Mouse (Mus musculus) liver, embryonic 15.5 days (tissue): ENCODE data around the gene Ghr. TPM values are rescaled to one million over a fixed set of nuclear protein-coding genes. Genes with fewer than 3 reads are reported as not detected.
A peak's percentile ranks its signal among the peaks of the same experiment; 100 is the strongest.

ENCODE experiments used
- ATAC-seq: fragments of 200-750 bp; cut with Nextera tagmentation; 2 replicates; pipeline ENCODE4 v1.8.0; 2017; ENCODE audit warnings: moderate number of reproducible peaks, mild to moderate bottlenecking, moderate library complexity; ENCODE audit not compliant: insufficient read depth
- H3K27ac ChIP-seq: fragments of 300-500 bp; sonication (generic); replicated peaks from 2 replicates; pipeline ENCODE4 v1.5.1; 2015; ENCODE audit warnings: mild to moderate bottlenecking, inconsistent platforms
- H3K27me3 ChIP-seq: fragments of 300-500 bp; sonication (generic); 2 replicates; pipeline ENCODE4 v1.6.1; 2015; ENCODE audit warnings: mild to moderate bottlenecking, inconsistent platforms
- H3K36me3 ChIP-seq: fragments of 300-500 bp; sonication (generic); replicated peaks from 2 replicates; pipeline ENCODE4 v1.6.1; 2015; ENCODE audit warnings: moderate library complexity, mild to moderate bottlenecking, inconsistent platforms
- H3K4me1 ChIP-seq: fragments of 300-500 bp; sonication (generic); replicated peaks from 2 replicates; pipeline ENCODE4 v1.6.1; 2015; ENCODE audit warnings: inconsistent platforms
- H3K4me2 ChIP-seq: fragments of 300-500 bp; sonication (generic); 2 replicates; pipeline ENCODE4 v1.6.1; 2015; ENCODE audit warnings: moderate library complexity, mild to moderate bottlenecking, inconsistent platforms
- H3K4me3 ChIP-seq: fragments of 300-500 bp; sonication (generic); replicated peaks from 2 replicates; pipeline ENCODE4 v1.5.1; 2015; ENCODE audit warnings: mild to moderate bottlenecking, inconsistent platforms
- H3K9ac ChIP-seq: fragments of 300-500 bp; sonication (generic); 2 replicates; pipeline ENCODE4 v1.6.1; 2015; ENCODE audit warnings: moderate library complexity, mild to moderate bottlenecking, inconsistent platforms
- H3K9me3 ChIP-seq: fragments of 300-500 bp; sonication (generic); replicated peaks from 2 replicates; pipeline ENCODE4 v1.6.1; 2016; ENCODE audit warnings: inconsistent platforms
- WGBS: fragments of 180-500 bp; shearing (Covaris S2); methylation state at CpG from one replicate; pipeline ENCODE4 v1.1.7; 2015; ENCODE audit warnings: mixed read lengths; ENCODE audit not compliant: insufficient replicate concordance; 5-methylcytosine and 5-hydroxymethylcytosine counted together
- polyA plus RNA-seq: library from polyadenylated mRNA; unstranded; fragments of >200 nt; fragmentation: Nextera tagmentation; extraction: Ambion mirVana; gene quantifications from 2 replicates; pipeline ENCODE4 v1.2.1, GENCODE M21; 2015

The Ghr gene
- polyA plus RNA-seq, 1 experiment from 2014 or later: 22.4 TPM

DNA sequence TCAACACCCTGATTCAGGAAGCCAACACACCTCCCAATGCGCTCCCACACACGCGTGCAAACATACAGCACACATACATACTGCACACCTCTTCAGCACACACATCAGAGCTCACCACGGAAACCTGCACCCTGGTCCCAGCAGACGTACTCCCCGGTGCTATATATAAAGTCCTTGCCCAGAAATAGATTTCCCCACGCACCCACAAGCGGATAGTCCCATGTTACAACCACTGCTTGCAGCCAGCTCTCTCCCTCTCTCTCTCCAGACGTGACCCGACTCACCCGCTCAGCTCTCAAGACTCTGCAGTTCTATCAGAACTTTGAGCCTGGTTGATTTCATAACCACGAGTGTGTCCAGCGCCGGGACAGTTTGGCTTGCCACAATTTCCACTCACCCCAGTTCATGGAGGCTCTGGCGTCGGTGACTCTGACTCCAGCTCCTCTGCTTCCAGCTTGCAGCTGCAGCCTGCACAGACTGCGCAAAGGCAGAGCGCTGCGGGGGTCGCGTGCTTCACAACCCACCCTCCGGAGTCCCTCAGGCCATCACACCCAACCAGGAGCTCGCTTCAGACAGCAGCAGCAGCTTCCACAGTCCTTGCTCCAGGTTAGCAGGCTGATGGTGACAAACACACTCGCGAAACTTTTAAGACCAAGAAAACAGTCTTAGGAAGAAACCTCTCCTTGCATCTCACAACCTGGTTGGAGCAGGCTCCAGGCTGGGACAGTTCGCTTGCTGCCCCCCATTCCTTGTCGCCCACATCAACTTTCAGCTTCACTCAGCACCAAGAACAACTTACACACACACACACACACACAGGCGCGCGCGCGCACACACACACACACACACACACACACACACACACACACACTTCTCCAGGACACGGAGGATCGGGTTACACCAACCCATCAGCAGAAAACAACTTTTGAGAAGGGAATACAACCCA is 1.2 kb downstream of the Ghr start:
- WGBS: 6% methylated on average over 34 of the region's 34 CpGs
- Histone ChIP-seq H3K27ac (peak overlapping the region; percentile 19; the same call in 1 of the 2 replicates), H3K4me3 (peak overlapping the region; percentile 59), H3K4me1 (0 out of 2 replicates have a peak, but pooled peaks cover 5% of the 10 kb centered on the region), H3K36me3 (no peaks in the 10 kb centered on the region), H3K4me2 (peak overlapping the region; percentile 66), H3K9me3 (no peaks in the 10 kb centered on the region), H3K27me3 (peaks cover 18% of the 10 kb centered on the region), H3K9ac (peak overlapping the region; percentile 11; the same call in 1 of the 2 replicates)
- peak; percentile 32; the same call in 1 of the 2 replicates for ATAC-seq

DNA sequence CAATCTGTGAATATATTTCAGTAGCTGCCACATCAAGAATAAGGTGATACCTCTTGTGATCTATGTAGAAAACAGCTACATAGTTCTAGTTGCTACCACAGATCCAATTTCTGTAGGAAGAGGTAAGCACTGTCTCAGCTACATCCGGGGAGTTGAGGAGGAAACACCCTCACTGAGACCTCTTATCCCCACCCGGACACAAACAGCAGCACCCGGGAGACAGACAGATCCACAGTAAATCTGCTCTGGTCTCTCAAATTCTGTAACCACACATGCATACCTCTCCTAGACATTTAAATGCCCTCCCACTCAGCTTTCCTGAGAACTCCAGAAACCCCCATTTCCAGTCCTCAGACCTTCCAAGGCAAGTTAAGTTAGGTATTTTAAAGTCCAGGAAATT is 2.0 kb downstream of the Ghr start:
- H3K4me3 ChIP-seq: peak overlapping the region; percentile 59
- peak overlapping the region; percentile 66 for H3K4me2 ChIP-seq
- no peaks in the 10 kb centered on the region for H3K9me3 ChIP-seq
- no peak for ATAC-seq
- H3K36me3 ChIP-seq: no peaks in the 10 kb centered on the region
- H3K27ac ChIP-seq: no peak overlapping the region
- peaks cover 18% of the 10 kb centered on the region for H3K27me3 ChIP-seq
- WGBS: 35% methylated on average over 3 of the region's 3 CpGs
- no peak overlapping the region for H3K9ac ChIP-seq
- 0 out of 2 replicates have a peak, but pooled peaks cover 5% of the 10 kb centered on the region for H3K4me1 ChIP-seq

- Histone ChIP-seq H3K4me3 (no peak overlapping the region), H3K27me3 (peaks cover 18% of the 10 kb centered on the region)
- ATAC-seq: no peak
Measured at GRCm38 (mm10) chr15:3580216-3580615, 3.1 kb downstream of the Ghr start.

DNA sequence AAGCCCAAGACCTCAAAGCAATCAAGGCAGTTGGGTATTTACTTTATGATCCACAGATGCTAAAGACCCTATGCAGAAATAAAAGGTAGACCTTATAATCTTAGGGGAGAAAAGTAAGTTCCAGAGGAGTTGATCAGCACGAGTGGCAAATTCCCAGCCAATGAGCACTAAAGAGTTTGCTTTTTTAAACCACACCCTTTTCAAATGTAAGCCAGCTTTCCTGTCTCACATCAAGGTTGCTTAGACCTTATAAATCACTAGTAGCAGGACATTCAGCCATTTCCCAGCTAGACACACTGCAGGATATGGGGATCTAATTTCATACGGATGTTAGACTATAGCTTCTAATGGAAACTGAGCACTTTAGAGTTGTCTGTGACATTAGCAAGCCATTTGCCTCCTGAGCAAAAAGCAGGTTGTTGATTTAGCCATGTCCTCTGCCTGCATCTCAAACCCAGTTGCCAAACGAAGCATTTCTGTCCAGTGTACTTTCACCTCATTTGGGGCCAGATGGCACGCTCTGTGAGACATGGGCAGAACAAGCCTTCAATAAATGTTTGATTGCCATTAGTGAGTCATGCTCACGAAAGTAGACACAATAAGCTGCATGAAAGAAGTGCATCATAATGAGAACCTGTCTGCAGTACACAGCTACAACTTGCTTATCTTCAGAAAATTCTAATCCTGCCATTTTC is 4.9 kb downstream of the Ghr start:
- Histone ChIP-seq H3K4me1 (no peaks in the 10 kb centered on the region), H3K9me3 (no peaks in the 10 kb centered on the region), H3K27me3 (peaks cover 18% of the 10 kb centered on the region), H3K4me3 (no peak overlapping the region), H3K9ac (no peak overlapping the region), H3K27ac (no peak overlapping the region), H3K36me3 (no peaks in the 10 kb centered on the region), H3K4me2 (no peak overlapping the region)
- WGBS: 54% methylated on average over 5 of the region's 5 CpGs
- no peak for ATAC-seq

More at GRCm38 (mm10) chr15:3580216-3580615, 3.1 kb downstream of the Ghr start:
- Histone ChIP-seq H3K9me3 (no peaks in the 10 kb centered on the region), H3K9ac (no peak overlapping the region), H3K4me1 (0 out of 2 replicates have a peak, but pooled peaks cover 5% of the 10 kb centered on the region), H3K36me3 (no peaks in the 10 kb centered on the region), H3K27ac (no peak overlapping the region), H3K4me2 (0 out of 2 replicates have a peak overlapping the region, but pooled peaks have one; percentile 13)
- 45% methylated on average over 2 of the region's 2 CpGs for WGBS

DNA sequence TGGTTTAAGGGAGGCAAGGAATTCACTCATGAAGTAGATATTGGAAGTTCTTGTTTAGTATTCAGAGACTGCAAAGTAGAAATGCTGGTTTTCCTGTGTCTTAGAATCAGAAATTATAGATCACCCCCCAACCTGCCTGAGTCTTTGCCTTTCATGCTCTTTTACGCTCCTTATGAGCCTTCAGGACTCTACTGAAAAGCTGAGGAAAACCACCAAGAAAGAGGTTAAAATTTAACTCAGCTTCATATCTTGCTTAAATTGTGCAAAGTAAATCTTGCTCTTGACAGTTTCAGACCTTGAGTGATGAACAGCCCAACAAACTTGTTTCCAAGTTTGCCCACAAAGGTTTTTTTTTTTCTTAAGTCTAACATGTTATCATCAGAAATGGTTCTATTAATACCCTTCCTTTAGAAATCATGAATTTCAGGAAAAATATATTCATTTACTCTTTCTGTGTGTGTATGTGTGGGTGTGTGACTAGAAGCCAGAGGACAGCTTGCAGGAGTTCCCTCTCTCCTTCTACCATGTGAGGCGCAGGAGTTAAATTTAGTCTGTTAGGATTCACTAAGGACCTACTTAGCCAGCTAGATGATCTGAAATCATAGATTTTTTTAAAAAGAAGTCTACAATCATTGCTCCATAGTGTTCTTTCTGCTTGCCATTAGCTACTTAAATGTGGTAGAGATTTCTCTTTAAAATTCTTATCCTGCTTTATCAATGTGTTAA is 14.0 kb downstream of the Ghr start:
- Histone ChIP-seq H3K27me3 (no peaks in the 10 kb centered on the region), H3K4me1 (no peaks in the 10 kb centered on the region), H3K4me2 (no peak overlapping the region), H3K36me3 (peaks cover 5% of the 10 kb centered on the region; the same call in 1 of the 2 replicates), H3K9ac (no peak overlapping the region), H3K9me3 (no peaks in the 10 kb centered on the region), H3K27ac (no peak overlapping the region), H3K4me3 (no peak overlapping the region)
- ATAC-seq: no peak
- WGBS: 75% methylated on average over 2 of the region's 2 CpGs

- no peak overlapping the region for H3K4me3 ChIP-seq
Measured at GRCm38 (mm10) chr15:3564570-3564969, 18.7 kb downstream of the Ghr start.

GRCm38 (mm10) chr15:3563929-3564516 is 19.3 kb downstream of the Ghr start:
- Histone ChIP-seq H3K27me3 (no peaks in the 10 kb centered on the region), H3K9me3 (no peaks in the 10 kb centered on the region), H3K36me3 (no peaks in the 10 kb centered on the region), H3K4me2 (no peak overlapping the region), H3K4me3 (no peak overlapping the region), H3K4me1 (no peaks in the 10 kb centered on the region), H3K27ac (no peak overlapping the region), H3K9ac (no peak overlapping the region)
- ATAC-seq: no peak
- 67% methylated on average over 7 of the region's 7 CpGs for WGBS

More at GRCm38 (mm10) chr15:3564570-3564969, 18.7 kb downstream of the Ghr start:
- WGBS: 47% methylated on average over 4 of the region's 4 CpGs
- Histone ChIP-seq H3K27me3 (no peaks in the 10 kb centered on the region), H3K9me3 (no peaks in the 10 kb centered on the region), H3K9ac (no peak overlapping the region), H3K4me2 (no peak overlapping the region), H3K4me1 (no peaks in the 10 kb centered on the region), H3K27ac (no peak overlapping the region), H3K36me3 (no peaks in the 10 kb centered on the region)
- ATAC-seq: no peak

GRCm38 (mm10) chr15:3563473-3563872 is 19.8 kb downstream of the Ghr start:
- no peak overlapping the region for H3K27ac ChIP-seq
- H3K36me3 ChIP-seq: no peaks in the 10 kb centered on the region
- no peak overlapping the region for H3K9ac ChIP-seq
- no peak for ATAC-seq
- no peaks in the 10 kb centered on the region for H3K27me3 ChIP-seq
- no peaks in the 10 kb centered on the region for H3K4me1 ChIP-seq
- H3K9me3 ChIP-seq: no peaks in the 10 kb centered on the region
- WGBS: 67% methylated on average over 1 of the region's 1 CpGs
- no peak overlapping the region for H3K4me3 ChIP-seq
- no peak overlapping the region for H3K4me2 ChIP-seq

- Histone ChIP-seq H3K4me1 (no peaks in the 10 kb centered on the region), H3K9me3 (no peaks in the 10 kb centered on the region), H3K36me3 (no peaks in the 10 kb centered on the region), H3K4me2 (no peak overlapping the region), H3K27me3 (no peaks in the 10 kb centered on the region), H3K4me3 (no peak overlapping the region), H3K9ac (no peak overlapping the region), H3K27ac (no peak overlapping the region)
- 59% methylated on average over 3 of the region's 3 CpGs for WGBS
- no peak for ATAC-seq
Measured at GRCm38 (mm10) chr15:3558524-3558923, 24.8 kb downstream of the Ghr start.

GRCm38 (mm10) chr15:3544289-3544688 is 39.0 kb downstream of the Ghr start:
- WGBS: 62% methylated on average over 2 of the region's 2 CpGs
- Histone ChIP-seq H3K27ac (no peak overlapping the region), H3K9me3 (no peaks in the 10 kb centered on the region)

More at GRCm38 (mm10) chr15:3544289-3544688, 39.0 kb downstream of the Ghr start:
- ATAC-seq: no peak
- no peak overlapping the region for H3K9ac ChIP-seq
- H3K36me3 ChIP-seq: no peaks in the 10 kb centered on the region; the same call in 1 of the 2 replicates
- H3K4me1 ChIP-seq: no peaks in the 10 kb centered on the region
- no peak overlapping the region for H3K4me2 ChIP-seq
- no peak overlapping the region for H3K4me3 ChIP-seq
- no peaks in the 10 kb centered on the region for H3K27me3 ChIP-seq
